Mouse (Mus musculus): ENCODE measurements around the gene Ccr8.

DNA sequence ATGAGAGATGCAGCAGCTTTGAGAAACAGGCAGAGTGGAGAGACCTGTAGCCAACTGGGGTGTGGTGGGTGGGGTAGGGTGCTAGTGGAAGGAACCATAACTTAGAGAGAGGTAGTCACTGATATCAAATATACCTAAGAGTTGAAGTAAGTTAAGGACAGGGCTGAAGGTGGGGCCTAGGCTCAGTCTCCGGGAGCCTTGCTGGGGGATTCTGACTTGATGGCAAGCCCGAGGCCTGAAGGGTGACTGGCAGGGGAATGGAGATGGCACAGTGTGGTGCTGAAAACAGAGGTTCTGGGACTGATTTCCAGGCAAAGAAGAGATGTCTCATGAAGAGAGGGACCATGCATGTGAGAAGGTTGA lies 22.9 kb downstream of the Ccr8 start:
- TF ChIP-seq CTCF (IDR thresholded peaks at IDR 0.05; ENCODE audit: low read depth, low read length) (no peak), POLR2A (IDR thresholded peaks at IDR 0.05; ENCODE audit: extremely low read depth, insufficient read depth, low read length) (no peak)
